Mouse (Mus musculus): ENCODE results near the gene Tk1. TPM values are rescaled to one million over a fixed set of nuclear protein-coding genes. Genes with fewer than 3 reads are reported as not detected.
"Not testable (repeated sequence)": the region's sequence is repeated elsewhere in the genome, so short reads cannot be mapped to it uniquely, and the experiment has no call there.

Tk1 gene
- total RNA-seq, 2 experiments from 2014 or later: 38.4 to 43.9 TPM

DNA sequence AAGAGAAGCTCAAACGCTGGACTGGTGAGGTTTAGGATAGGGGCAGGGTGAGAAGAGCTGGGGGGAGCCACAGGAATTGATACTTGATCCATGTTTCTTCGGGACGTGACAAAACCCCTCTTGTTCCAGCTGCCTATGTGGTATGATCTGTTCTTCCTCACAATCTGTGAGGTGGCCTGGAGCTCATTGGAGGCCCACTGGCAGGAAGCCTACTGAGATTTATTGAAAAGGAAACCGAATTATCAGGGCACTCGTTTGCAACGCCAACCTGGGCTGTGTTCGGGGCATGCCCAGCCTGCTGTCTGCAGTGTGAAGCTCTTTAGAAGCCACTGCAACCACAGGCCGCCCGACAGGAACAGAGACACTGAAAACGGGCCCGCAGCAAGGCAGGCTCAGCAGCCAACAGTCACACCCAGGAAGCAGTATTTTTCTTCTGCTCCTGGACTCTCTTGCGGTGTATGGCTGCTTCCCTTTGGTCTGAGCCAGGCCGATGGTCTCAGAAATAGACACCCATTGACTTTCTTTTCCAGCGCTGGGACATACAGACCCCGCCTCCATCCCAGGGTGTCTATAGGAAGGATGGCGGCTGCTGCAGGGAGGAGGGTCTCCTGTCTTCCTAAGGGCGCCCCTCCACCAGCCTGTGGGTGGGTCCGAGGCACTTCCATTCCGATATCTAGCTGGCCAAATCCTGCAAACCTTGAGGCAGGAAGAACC, 22.5 kb upstream of the Tk1 start:
- peak in 1 of 2 experiments; percentile 52 for DNase-seq (ENCODE audit: low spot score in 2 of 2)

DNA sequence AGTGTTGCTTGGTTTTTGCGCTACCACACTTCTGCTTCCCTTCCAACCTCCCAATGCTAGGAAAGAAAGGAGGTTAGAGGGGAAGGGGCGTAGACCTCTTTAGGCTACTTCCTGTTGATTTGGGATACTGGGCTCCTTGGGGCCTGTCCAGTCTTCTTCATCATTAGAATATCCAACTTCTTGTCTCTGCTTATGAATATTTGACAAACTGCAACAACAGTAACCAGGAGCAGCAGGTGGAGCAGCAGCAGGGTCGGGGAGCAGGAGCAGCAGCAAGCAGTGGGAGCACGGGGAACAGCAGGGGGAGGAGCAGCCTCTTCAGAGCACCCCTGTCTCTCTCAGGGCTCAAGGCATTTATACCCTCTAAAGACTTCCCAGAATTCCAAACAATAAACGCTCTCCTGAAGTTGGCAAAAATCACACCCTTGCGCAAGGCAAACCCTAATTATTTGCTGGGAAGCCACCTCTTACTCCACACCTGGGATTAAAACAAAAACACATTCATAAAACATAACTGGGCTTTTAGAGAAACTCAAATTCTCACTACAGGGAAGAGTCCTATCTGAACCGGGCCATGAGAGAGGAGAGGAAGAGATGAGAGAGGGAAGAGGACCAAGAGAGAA, 21.8 kb upstream of the Tk1 start:
- no peak for DNase-seq (ENCODE audit: low spot score in 2 of 2)

DNA sequence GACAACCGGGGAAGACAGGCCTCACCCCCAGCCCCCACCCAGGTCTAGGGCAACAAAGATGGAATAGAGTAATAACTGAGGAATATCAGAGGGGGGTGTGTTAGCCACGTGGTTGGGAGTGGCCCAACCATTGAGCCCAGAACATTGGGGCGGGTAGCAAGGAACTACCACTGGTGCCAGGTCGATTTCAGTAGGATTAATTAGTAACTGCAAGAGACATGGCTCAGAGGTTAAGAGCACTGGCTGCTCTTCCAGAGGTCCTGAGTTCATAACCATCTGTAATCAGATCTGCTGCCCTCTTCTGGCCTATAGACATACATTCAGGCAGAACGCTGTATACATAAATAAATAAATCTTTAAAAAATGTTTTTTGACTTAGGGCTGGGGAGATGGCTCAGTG, 20.7 kb upstream of the Tk1 start:
- no peak for DNase-seq (ENCODE audit: low spot score in 2 of 2)

DNA sequence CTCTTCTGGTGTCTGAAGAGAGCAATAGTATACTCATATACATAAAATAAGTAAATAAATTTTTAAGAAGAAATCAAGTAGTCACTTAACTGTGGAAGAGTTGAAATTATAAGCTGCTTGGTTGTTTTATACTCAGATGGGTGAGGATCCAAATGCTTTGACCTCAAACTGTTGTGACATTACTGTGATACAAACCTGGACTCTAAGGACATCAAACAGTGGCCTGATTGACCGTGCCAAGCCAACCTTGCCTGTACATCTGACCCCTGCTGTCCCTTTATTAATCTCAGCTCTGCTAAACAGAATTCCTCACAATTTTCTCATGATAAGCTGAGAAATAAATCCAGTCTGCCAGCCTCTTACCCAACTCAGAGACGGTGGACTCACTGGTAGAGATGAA, 19.8 kb upstream of the Tk1 start:
- no peak for DNase-seq (ENCODE audit: low spot score in 2 of 2)

DNA sequence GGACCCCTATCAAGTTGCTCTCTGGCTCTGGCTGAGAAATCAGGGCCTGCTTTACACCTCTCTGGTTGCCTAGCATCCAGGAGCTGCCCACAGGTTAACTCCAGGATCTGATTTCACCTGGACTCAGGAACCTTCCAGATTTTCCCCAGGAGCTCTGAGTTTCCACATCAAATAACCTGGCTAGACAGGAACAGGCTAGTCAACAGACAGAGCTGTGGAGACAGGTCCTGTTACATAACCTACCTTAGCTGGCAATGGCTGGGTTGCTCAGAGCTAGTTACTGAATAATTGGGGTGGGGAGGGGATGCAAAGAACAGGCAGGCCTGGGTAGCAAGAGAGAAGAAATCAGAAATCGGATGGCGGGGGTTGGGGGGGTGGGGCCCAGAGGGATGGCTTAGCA, 19.1 kb upstream of the Tk1 start:
- DNase-seq (ENCODE audit: low spot score in 2 of 2): no peak

DNA sequence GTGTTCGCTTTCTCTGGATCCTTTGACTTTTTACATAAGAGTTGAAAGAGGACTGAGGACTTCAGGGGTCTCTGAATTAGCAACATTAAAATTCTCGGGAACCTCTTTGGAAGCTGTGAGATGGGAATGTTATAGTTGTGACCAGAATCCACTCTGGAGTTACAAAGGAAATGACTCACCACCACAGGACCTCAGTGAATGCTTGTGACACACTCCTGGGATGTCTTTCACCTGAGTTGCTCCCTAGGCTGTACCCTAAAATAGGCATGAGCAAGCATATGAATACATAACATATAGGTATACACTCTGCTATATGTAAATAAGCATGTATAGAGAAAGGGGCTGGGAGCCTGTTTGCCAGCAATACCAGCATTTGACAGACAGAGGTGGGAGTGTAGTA, 17.5 kb upstream of the Tk1 start:
- no peak for DNase-seq (ENCODE audit: low spot score in 2 of 2)

DNA sequence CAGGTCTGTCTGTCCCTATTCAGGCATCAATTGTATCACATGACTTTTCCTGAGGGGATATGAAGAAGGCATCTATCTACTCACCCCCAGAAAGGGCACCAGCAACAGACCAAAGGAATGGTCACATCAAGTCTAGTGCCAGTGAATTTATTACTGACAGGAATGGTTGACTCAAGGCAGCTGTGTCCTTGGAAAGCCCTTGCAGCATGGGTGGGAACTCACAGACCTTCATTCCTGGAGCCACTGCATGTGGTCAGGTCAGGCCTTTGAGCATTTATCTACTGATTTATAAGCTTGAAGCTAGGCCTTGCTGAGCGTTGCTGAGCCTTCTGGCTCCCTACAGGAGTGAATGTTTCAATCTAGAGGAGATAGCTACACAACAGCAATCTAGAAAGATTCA, 15.0 kb upstream of the Tk1 start:
- DNase-seq (ENCODE audit: low spot score in 2 of 2): no peak

DNA sequence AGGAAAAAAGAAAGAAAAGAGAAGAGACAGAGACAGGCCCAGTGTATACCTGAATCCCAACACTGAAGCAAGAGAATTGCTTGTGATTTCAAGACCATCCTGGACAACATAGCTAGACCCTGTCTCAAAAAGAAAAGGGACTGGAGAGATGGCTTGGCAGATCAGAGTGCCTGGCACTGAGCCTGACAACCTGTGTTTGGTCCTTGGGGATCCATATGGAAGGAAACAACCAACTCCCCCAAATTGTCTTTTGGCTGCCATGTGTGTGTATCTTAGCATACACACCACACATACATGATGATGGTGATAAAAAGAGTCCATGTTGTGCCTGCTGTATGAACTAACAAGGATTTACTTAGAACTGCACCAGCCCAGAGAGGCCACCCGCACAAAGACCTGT, 13.1 kb upstream of the Tk1 start:
- DNase-seq (ENCODE audit: low spot score in 2 of 2): no peak

DNA sequence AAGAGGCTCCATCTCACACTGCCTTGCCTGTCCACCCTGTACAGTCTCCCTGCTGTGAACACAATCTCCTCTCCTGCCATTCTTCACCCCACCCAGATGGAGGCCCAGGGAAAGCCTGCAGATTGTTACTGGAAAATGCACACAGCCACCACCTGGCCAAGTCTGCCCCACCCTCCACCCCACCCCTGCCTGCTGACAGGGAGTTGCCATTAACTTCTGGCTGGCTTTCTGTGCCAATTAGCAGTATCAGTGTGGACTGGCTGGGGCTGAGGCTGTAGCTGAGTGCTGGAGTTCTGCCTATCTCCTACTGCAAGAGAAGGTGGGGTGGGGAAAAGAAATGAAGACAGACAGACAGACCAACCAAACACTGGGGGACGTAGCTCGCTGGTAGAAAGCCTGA, 12.7 kb upstream of the Tk1 start:
- no peak for DNase-seq (ENCODE audit: low spot score in 2 of 2)

DNA sequence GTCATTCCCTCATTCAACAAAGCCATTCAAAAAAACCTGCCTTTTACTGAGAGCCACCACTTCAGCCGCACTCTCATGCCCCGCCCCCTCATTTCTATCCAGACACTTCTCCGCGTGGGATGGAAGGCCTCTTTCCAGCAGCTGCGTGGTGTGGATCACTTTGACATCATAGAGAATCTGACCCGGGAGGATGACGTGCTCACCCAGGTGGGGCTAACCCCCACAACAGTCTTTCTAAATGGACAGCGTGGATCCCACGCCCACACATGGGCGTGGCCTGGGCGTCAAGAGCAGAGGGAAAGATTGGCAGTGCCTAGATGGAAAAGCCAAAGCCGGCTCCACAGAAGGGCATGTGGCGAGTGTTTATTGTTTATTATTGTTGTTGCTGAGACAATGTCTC, 10.4 kb upstream of the Tk1 start:
- DNase-seq (ENCODE audit: low spot score in 2 of 2): no peak

DNA sequence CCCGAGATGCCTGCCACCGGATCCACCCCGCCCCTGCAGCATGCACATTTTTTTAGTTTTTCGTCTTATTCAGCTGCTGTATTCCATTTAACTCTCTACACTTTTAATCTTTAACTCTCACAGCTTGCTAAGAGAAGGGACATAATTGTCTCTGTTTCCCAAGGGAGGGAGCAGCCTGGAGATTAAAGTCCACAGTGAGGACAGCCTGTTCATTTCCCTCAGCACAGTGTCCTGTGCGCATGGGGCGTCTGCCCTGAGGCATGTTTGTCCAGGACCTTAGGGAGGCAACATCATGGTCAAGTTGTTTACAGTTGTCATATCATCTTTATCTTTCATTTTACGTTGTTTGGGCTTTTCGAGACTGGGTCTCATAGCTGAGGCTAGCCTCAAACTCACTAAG, 8.2 kb upstream of the Tk1 start:
- DNase-seq (ENCODE audit: low spot score in 2 of 2): no peak

DNA sequence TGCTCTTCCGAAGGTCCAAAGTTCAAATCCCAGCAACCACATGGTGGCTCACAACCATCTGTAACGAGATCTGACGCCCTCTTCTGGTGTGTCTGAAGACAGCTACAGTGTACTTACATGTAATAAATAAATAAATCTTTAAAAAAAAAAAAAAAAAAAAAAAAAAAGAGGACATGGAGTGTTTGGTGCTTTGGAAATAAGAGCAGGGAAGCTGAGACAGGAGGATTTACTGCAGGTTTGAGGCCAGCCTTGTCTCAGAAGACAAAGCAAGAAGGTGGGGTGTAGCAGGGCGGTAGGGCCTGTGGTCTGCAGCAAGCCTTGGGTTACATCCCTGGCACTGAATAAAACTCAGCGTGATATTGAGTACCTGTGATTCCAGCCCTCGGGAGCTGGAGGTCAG, 7.6 kb upstream of the Tk1 start:
- DNase-seq (ENCODE audit: low spot score in 2 of 2): not testable (repeated sequence)

DNA sequence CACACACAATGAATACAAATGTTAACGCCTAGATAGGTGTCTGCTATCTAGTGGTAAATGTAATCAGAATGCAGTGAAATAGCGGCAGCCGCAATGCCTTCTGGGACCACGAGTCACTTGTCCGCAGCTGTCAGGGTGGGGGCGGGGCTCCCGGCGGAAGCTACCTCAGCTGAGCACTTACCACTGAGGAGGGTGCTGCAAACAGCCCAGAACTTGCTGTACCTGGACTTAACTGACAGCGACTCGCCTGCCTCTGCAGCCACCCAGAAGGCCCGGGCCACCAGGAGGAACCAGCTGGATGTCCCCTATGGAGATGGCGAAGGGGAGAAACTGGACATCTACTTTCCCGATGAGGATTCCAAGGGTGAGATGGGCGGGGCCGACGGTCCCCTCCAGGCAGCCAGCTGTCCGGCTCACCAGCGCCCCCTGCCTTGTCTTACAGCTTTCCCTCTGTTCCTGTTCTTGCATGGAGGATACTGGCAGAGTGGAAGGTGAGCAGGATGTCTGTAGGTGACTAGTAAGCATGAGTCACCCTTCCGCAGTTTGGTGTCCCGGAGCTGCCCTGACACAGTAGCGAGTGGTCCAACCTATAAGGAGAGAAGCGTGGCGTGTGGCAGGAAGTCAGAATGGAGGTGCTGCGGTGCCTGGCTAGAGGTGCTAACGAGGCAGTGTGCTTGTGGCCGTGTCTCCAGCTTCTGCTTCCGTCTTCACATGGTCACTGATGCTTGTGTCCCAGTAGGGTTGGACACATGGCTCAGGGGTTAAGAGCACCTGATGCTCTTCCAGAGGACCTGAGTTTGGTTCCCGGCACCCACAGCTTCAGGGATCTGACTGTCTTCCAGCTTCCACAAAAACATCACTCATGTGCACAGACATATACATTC, 6.4 kb upstream of the Tk1 start:
- peak; percentile 75 to 84 for DNase-seq (ENCODE audit: low spot score in 2 of 2)

DNA sequence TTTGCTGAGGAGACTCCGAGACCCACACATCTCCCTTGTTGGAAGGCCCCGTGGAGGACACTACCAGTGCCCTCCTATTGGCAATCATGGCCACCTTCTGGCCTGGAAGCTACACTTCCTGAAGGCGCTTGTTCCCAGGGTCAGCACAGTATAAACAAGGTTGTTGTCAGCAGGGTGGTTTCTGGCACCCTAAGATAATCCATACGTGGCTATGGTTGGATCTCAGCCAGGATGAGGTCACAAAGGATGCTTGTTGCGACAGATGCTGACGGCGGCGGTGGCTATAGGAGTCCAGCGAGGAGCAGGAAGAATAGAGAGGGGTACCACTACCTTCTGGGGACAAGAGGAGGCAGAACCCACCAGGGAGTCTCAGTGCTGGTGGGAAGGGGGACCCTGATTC, 4.5 kb upstream of the Tk1 start:
- no peak for DNase-seq (ENCODE audit: low spot score in 2 of 2)

DNA sequence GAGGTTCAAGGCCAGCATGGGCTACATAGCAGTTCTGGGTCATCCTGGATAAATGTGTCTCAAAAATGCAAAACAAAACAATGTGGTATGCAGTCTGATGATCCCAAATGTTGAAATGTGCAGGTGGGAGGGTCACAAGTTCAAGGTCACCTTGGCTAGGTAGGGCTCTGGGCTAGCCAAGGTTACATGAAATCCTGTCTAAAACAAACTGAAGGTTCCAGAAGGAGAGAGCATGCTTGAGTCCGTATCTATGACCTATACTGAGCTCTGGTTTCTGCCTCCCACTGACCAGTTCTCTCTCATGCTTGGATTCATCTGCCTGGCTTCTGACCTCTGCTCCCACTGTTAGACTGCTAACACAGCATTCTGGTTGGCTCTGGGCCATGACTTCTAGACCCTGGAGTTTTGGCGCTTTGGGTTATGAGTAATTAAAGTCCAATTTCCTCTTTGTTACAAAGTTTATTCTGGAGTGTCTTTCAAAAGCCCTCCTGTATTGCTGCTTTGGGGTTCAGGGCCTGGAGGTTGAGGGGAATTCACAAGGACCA, 3.9 kb upstream of the Tk1 start:
- no peak for DNase-seq (ENCODE audit: low spot score in 2 of 2)

DNA sequence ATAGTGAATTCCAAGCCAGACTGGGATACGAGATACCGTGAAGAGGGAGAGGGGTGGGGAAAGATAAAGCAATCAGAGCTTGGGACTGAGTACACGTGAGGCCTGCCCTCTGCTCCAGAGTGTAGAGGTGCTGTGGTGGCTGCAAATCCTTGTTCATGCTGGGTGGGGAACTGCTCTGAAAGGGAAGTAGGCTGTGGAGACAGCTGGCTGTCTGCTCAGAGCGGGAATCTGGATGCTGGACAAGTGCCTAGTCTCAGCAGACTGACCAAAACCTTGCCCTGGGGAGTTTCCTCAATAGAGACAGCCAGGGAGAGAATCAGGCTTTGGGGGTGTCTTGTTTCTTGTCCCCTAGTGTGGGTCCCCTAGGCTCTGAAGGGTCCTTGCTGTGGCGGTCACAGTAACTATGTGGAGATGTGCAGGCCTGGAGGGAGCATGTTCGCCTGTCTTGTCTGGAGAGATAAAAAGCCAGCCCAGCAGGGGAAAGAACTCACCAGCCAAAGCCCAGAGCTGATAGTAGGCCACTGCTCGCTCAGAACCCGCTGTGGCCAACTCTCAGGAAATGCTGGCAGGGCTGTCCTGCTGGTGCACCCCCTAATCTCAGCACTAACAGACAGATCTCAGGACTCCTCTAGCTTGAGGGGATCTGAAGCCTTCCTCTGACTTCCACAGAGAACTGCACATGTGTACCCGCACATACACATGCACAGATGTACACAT, 3.2 kb upstream of the Tk1 start:
- peak in 1 of 2 experiments; percentile 66 for DNase-seq (ENCODE audit: low spot score in 2 of 2)

DNA sequence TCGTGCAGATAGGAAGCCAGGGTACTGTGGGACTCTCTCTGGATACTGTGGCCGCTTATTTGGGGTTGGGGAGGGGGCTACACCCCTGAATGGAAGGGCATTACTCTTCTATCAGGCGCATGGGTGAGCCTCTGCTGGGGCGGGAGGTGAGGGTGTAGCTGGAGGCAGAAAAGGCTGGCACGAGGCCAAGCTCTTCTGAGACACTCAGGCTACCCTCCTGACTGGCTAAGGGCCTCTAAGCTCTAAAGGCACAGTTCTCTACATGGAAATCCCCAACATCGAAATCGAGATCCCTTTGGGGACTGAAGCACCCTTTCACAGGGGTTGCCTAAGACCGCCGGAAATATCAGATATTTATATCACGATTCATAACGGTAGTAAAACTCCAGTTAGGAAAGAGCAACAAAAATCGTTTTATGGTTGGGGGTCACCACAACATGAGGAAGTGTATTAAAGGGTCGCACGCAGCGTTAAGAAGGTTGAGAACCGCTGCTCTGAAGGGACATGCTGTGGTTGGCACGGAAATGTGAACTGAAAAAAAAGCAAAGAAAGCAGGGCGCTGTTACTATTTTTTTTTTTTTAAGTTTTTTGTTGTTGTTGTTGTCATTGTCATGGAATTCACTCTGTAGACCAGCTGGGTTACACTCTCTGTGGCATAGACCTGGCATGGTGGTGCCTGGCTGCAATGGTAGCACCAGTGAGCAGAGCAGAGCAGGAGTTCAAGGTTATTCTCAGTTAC, 2.4 kb upstream of the Tk1 start:
- DNase-seq (ENCODE audit: low spot score in 2 of 2): peak in 1 of 2 experiments; percentile 45

DNA sequence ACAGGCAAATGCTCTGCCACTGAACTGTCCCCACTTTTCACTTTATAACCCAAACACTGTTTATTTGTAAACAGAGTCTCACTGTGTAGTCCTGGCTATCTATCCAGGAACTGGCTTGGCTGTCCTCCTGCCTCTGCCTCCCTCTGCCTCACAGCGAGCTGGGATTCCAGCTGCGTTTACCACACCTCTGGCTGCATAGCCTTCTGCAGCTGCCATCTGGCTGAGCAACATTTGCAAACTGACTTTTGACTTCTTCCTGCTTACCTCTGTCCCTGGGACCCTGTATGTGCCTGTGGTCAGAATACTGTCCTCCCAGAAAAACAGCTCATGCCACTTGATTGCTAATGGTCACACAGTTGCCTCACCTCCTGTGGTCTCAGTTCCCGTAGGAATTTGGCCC, 1.5 kb upstream of the Tk1 start:
- DNase-seq (ENCODE audit: low spot score in 2 of 2): no peak

DNA sequence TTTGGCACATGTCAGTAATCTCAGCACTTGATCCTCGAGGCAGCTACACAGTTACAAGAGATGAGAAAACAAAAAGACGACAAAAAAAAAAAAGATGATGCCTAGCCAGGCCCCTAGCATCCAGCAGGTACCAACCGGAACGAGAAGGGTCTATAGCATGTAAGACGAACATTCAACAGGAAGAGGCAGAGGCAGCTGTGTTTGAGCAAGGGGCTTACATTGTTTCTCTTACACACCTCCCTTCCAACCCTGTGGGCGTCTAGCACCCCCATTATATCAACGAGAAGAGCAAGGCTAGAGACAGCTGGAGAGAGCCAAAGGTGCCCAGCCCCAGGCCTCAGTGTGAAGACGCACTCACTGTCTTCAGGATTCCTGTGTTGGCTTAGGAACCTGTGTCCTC, 1.0 kb upstream of the Tk1 start:
- DNase-seq (ENCODE audit: low spot score in 2 of 2): no peak

DNA sequence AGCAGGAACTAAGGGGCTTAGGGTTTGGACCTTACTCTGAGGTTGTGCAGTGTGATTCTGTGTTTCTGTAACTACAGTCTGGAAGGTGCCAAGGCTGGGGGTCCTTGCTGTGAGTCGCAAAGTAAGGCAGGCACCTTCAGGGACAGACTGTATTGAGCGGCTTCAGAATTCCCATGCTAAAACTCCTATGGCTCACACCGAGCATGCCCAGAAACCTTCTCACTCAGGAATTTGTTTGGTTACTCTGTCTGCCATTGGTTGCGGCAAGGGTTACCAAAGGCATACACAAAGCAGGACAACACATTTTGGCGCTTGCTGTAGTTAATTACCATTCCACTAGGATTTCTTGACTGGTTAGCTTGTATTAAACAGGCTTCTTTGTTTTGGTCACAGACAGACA, 272 bp upstream of the Tk1 start:
- DNase-seq (ENCODE audit: low spot score in 2 of 2): no peak

Data from gastrocnemius, postnatal 4 days (tissue).